Mouse (Mus musculus) kidney, adult 18-20 months (tissue): ENCODE results near the gene Fkbp6.
"Not testable (repeated sequence)": the region's sequence is repeated elsewhere in the genome, so short reads cannot be mapped to it uniquely, and the experiment has no call there.

Experiments used
- DNase-seq: peaks from one replicate; pipeline ENCODE4 v3.0.0; 2021

Gene Fkbp6

GRCm38 (mm10) chr5:135349862-135350261 lies at the start of gene Fkbp6:
Gene Fkbp6 (minus strand): TSS chr5:135350044.
- no peak for DNase-seq

GRCm38 (mm10) chr5:135399382-135399781 lies 49.5 kb upstream of the Fkbp6 start:
- no peak for DNase-seq

GRCm38 (mm10) chr5:135395826-135396225 lies 46.0 kb upstream of the Fkbp6 start:
- peak; percentile 38 for DNase-seq

GRCm38 (mm10) chr5:135394004-135394823 lies 44.4 kb upstream of the Fkbp6 start, which contains the start of gene Pom121:
Gene Pom121 (minus strand): TSS chr5:135394546.
- peak; percentile 84 for DNase-seq

- DNase-seq = no peak
These were observed 33.9 kb upstream of the Fkbp6 start for GRCm38 (mm10) chr5:135383771-135384170.

GRCm38 (mm10) chr5:135382746-135383145 lies 32.9 kb upstream of the Fkbp6 start:
- DNase-seq = no peak

GRCm38 (mm10) chr5:135381356-135381925 lies 31.6 kb upstream of the Fkbp6 start:
- no peak for DNase-seq

GRCm38 (mm10) chr5:135380681-135381080 lies 30.8 kb upstream of the Fkbp6 start:
- DNase-seq = no peak

GRCm38 (mm10) chr5:135376341-135376740 lies 26.5 kb upstream of the Fkbp6 start:
- no peak for DNase-seq

GRCm38 (mm10) chr5:135375167-135375566 lies 25.3 kb upstream of the Fkbp6 start:
- DNase-seq = peak; percentile 38

- no peak for DNase-seq
These were observed 23.8 kb upstream of the Fkbp6 start for GRCm38 (mm10) chr5:135373601-135374000.

- no peak for DNase-seq
These were observed 21.4 kb upstream of the Fkbp6 start for GRCm38 (mm10) chr5:135371195-135371594.

GRCm38 (mm10) chr5:135369787-135370654 lies 20.2 kb upstream of the Fkbp6 start, which contains the start of gene Nsun5:
Gene Nsun5 (plus strand): TSS chr5:135369953.
- peak; percentile 95 for DNase-seq

- not testable (repeated sequence) for DNase-seq
These were observed 19.4 kb upstream of the Fkbp6 start for GRCm38 (mm10) chr5:135369196-135369595.

GRCm38 (mm10) chr5:135368312-135368711 lies 18.5 kb upstream of the Fkbp6 start:
- DNase-seq = no peak

GRCm38 (mm10) chr5:135367841-135368240 lies 18.0 kb upstream of the Fkbp6 start:
- peak; percentile 19 for DNase-seq

- DNase-seq = no peak
These were observed 13.7 kb upstream of the Fkbp6 start for GRCm38 (mm10) chr5:135363540-135363939.

GRCm38 (mm10) chr5:135362572-135362971 lies 12.7 kb upstream of the Fkbp6 start:
- no peak for DNase-seq

- DNase-seq = no peak
These were observed 9.9 kb upstream of the Fkbp6 start for GRCm38 (mm10) chr5:135359772-135360171.

GRCm38 (mm10) chr5:135357556-135357955 lies 7.7 kb upstream of the Fkbp6 start:
- no peak for DNase-seq

GRCm38 (mm10) chr5:135356090-135356489 lies 6.2 kb upstream of the Fkbp6 start:
- DNase-seq = no peak

GRCm38 (mm10) chr5:135353564-135353963 lies 3.7 kb upstream of the Fkbp6 start:
- DNase-seq = no peak

- no peak for DNase-seq
These were observed 3.2 kb upstream of the Fkbp6 start, which contains the start of gene Trim50 for GRCm38 (mm10) chr5:135352995-135353394. Gene Trim50 (plus strand): TSS chr5:135353295.
